Mouse (Mus musculus) gastrocnemius, adult 2 months (tissue): ENCODE measurements around the gene Lrtm1. TPM values are rescaled to one million over a fixed set of nuclear protein-coding genes. Genes with fewer than 3 reads are reported as not detected.

ENCODE experiments used
- DNase-seq: peaks from one replicate; pipeline ENCODE4 v3.0.0; 2022
- H3K27ac ChIP-seq: fragments of 200-600 bp; 2 replicates; pipeline ENCODE4 v1.8.1; 2022; ENCODE audit warnings: mild to moderate bottlenecking
- H3K4me3 ChIP-seq: fragments of 200-600 bp; 2 replicates; pipeline ENCODE4 v1.8.1; 2022; ENCODE audit warnings: mild to moderate bottlenecking, moderate library complexity
- CTCF ChIP-seq: fragments of 200-600 bp; IDR thresholded peaks from 2 replicates; pipeline ENCODE4 v1.8.1; 2022; ENCODE audit warnings: antibody characterized with exemption, mild to moderate bottlenecking, moderate library complexity
- intact Hi-C: fragments of 180-260 bp; cut with DNase I; formaldehyde crosslinking; loops from one replicate; pipeline ENCODE4 v1.15.1; 2025
- total RNA-seq, 2 experiments: library from RNA; stranded (reverse); gene quantifications; 2 replicates each; pipeline ENCODE4 v1.2.3; 2021

The Lrtm1 gene
- total RNA-seq, 2 experiments from 2014 or later = 20.3 to 37.6 TPM

GRCm38 (mm10) chr14:29018316-29019000 lies 450 bp downstream of the Lrtm1 start:
- intact Hi-C loops = no loop called here
- Histone ChIP-seq H3K4me3 (peak overlapping the region; percentile 69), H3K27ac (peak overlapping the region; percentile 86)
- TF ChIP-seq CTCF = no peak
- no peak for DNase-seq

GRCm38 (mm10) chr14:29021295-29021694 lies 3.3 kb downstream of the Lrtm1 start:
- intact Hi-C loops = no loop called here
- Histone ChIP-seq H3K4me3 (peak overlapping the region; percentile 24; the same call in 1 of the 2 replicates), H3K27ac (peak overlapping the region; percentile 38; the same call in 1 of the 2 replicates)
- DNase-seq = no peak
- no peak for TF ChIP-seq CTCF

GRCm38 (mm10) chr14:29023246-29023645 lies 5.2 kb downstream of the Lrtm1 start:
- Histone ChIP-seq H3K4me3 (no peak overlapping the region; the same call in 1 of the 2 replicates), H3K27ac (peak overlapping the region; percentile 43)
- TF ChIP-seq CTCF = no peak
- DNase-seq = peak; percentile 52
- intact Hi-C loops = no loop called here

GRCm38 (mm10) chr14:29025335-29025734 lies 7.3 kb downstream of the Lrtm1 start:
- no peak for DNase-seq
- no peak overlapping the region; the same call in 1 of the 2 replicates for H3K27ac ChIP-seq
- no peak for TF ChIP-seq CTCF
- intact Hi-C loops = no loop called here
- no peak overlapping the region for H3K4me3 ChIP-seq

GRCm38 (mm10) chr14:29027276-29027675 lies 9.3 kb downstream of the Lrtm1 start:
- no peak for DNase-seq
- no peak for TF ChIP-seq CTCF

GRCm38 (mm10) chr14:29028391-29029106 lies 10.5 kb downstream of the Lrtm1 start:
- no peak for TF ChIP-seq CTCF
- DNase-seq = no peak
- H3K4me3 ChIP-seq = no peak overlapping the region
- H3K27ac ChIP-seq = no peak overlapping the region; the same call in 1 of the 2 replicates
- intact Hi-C loops = no loop called here

More at GRCm38 (mm10) chr14:29027276-29027675, 9.3 kb downstream of the Lrtm1 start:
- Histone ChIP-seq H3K27ac (no peak overlapping the region), H3K4me3 (no peak overlapping the region)
- intact Hi-C loops = no loop called here

GRCm38 (mm10) chr14:29029107-29029469 lies 11.1 kb downstream of the Lrtm1 start:
- no peak for DNase-seq
- Histone ChIP-seq H3K4me3 (no peak overlapping the region), H3K27ac (no peak overlapping the region; the same call in 1 of the 2 replicates)
- TF ChIP-seq CTCF = no peak
- intact Hi-C loops = no loop called here

GRCm38 (mm10) chr14:29029896-29030420 lies 11.9 kb downstream of the Lrtm1 start:
- TF ChIP-seq CTCF = no peak
- intact Hi-C loops = no loop called here
- H3K27ac ChIP-seq = peak overlapping the region; percentile 74
- DNase-seq = peak; percentile 29
- no peak overlapping the region for H3K4me3 ChIP-seq

GRCm38 (mm10) chr14:29030519-29030918 lies 12.5 kb downstream of the Lrtm1 start:
- Histone ChIP-seq H3K27ac (peak overlapping the region; percentile 74), H3K4me3 (no peak overlapping the region)
- DNase-seq = peak; percentile 54
- TF ChIP-seq CTCF = no peak
- intact Hi-C loops = no loop called here

GRCm38 (mm10) chr14:29031858-29032395 lies 13.9 kb downstream of the Lrtm1 start:
- Histone ChIP-seq H3K4me3 (no peak overlapping the region), H3K27ac (no peak overlapping the region)
- DNase-seq = no peak
- intact Hi-C loops = no loop called here
- no peak for TF ChIP-seq CTCF

GRCm38 (mm10) chr14:29038246-29038645 lies 20.2 kb downstream of the Lrtm1 start:
- TF ChIP-seq CTCF = no peak
- Histone ChIP-seq H3K4me3 (no peak overlapping the region), H3K27ac (no peak overlapping the region)
- no peak for DNase-seq
- intact Hi-C loops = no loop called here

- Histone ChIP-seq H3K27ac (peak overlapping the region; percentile 88), H3K4me3 (no peak overlapping the region)
- intact Hi-C loops = no loop called here
- no peak for TF ChIP-seq CTCF
- DNase-seq = peak; percentile 77
Observed at GRCm38 (mm10) chr14:29040606-29041364, 22.8 kb downstream of the Lrtm1 start.

GRCm38 (mm10) chr14:29041498-29041897 lies 23.5 kb downstream of the Lrtm1 start:
- no peak for TF ChIP-seq CTCF
- Histone ChIP-seq H3K27ac (peak overlapping the region; percentile 88), H3K4me3 (no peak overlapping the region)
- no peak for DNase-seq
- intact Hi-C loops = no loop called here
